Mouse (Mus musculus) telencephalon, adult 2 months (tissue): ENCODE data around the gene Ppox.
A peak's percentile ranks its signal among the peaks of the same experiment; 100 is the strongest.
"Not testable (repeated sequence)": the region's sequence is repeated elsewhere in the genome, so short reads cannot be mapped to it uniquely, and the experiment has no call there.

Experiments used
- DNase-seq: peaks from one replicate; pipeline ENCODE4 v3.0.0-alpha.2; 2011; ENCODE audit warnings: low read depth, low spot score

Ppox gene

GRCm38 (mm10) chr1:171280916-171281527 lies at the start of gene Ppox:
TSS of gene Ppox (minus strand) at chr1:171281186.
- DNase-seq: peak; percentile 99

GRCm38 (mm10) chr1:171330216-171330560 lies 49.2 kb upstream of the Ppox start:
- no peak for DNase-seq

- no peak for DNase-seq
These were observed 48.6 kb upstream of the Ppox start for GRCm38 (mm10) chr1:171329433-171330215.

GRCm38 (mm10) chr1:171328839-171329432 lies 48.0 kb upstream of the Ppox start, which contains the start of gene Dedd:
TSS of gene Dedd (plus strand) at chr1:171329145.
- peak; percentile 96 for DNase-seq

GRCm38 (mm10) chr1:171328244-171328643 lies 47.3 kb upstream of the Ppox start:
- no peak for DNase-seq

GRCm38 (mm10) chr1:171326588-171326987 lies 45.6 kb upstream of the Ppox start:
- not testable (repeated sequence) for DNase-seq

GRCm38 (mm10) chr1:171325571-171325970 lies 44.6 kb upstream of the Ppox start:
- no peak for DNase-seq

- no peak for DNase-seq
These were observed 41.0 kb upstream of the Ppox start for GRCm38 (mm10) chr1:171322012-171322411.

GRCm38 (mm10) chr1:171321415-171321814 lies 40.4 kb upstream of the Ppox start:
- no peak for DNase-seq

GRCm38 (mm10) chr1:171320151-171320550 lies 39.2 kb upstream of the Ppox start:
- DNase-seq: no peak

- DNase-seq: no peak
These were observed 38.8 kb upstream of the Ppox start for GRCm38 (mm10) chr1:171319748-171320147.

- DNase-seq: no peak
These were observed 28.3 kb upstream of the Ppox start for GRCm38 (mm10) chr1:171309321-171309720.

- not testable (repeated sequence) for DNase-seq
These were observed 25.2 kb upstream of the Ppox start for GRCm38 (mm10) chr1:171306157-171306556.

GRCm38 (mm10) chr1:171298226-171298625 lies 17.2 kb upstream of the Ppox start:
- no peak for DNase-seq

- no peak for DNase-seq
These were observed 14.0 kb upstream of the Ppox start for GRCm38 (mm10) chr1:171295063-171295402.

GRCm38 (mm10) chr1:171294298-171295062 lies 13.5 kb upstream of the Ppox start, which contains the start of gene Ufc1:
TSS of gene Ufc1 (minus strand) at chr1:171295024.
- peak; percentile 86 for DNase-seq

GRCm38 (mm10) chr1:171293906-171294297 lies 12.9 kb upstream of the Ppox start:
- DNase-seq: no peak

- DNase-seq: no peak
These were observed 12.4 kb upstream of the Ppox start for GRCm38 (mm10) chr1:171293351-171293750.

GRCm38 (mm10) chr1:171288328-171288727 lies 7.3 kb upstream of the Ppox start:
- DNase-seq: no peak

GRCm38 (mm10) chr1:171287136-171288081 lies 6.4 kb upstream of the Ppox start, which contains the start of gene Usp21:
TSS of gene Usp21 (minus strand) at chr1:171287991.
- peak; percentile 90 for DNase-seq

- no peak for DNase-seq
These were observed 5.5 kb upstream of the Ppox start for GRCm38 (mm10) chr1:171286517-171286916.
